In genomic region chr10:84060492-84061218, GRCm38 (mm10) we compare ENCODE assay signal across 9 mouse cellular contexts.
DNase-seq lines count a peak whose midpoint lies in the region; ATAC-seq and TF ChIP-seq lines count a peak whose summit lies in the region.
"Had no signal": no experiment of that assay in that cellular context is flagged by ENCODE, and none has a peak within 500 bp of the region (broad histone marks: within the 10 kb centered on the region; RNA-seq: fewer than 3 reads in every experiment).

No protein-coding gene starts in this region.

- 29% methylated on average over 7 of the region's 7 CpGs for WGBS in embryonic facial prominence, embryonic 10.5 days

- peak overlapping the region; percentile 55 for H3K27ac ChIP-seq in embryonic facial prominence, embryonic 10.5 days (replicated peaks)

- H3K9me3 ChIP-seq in embryonic facial prominence, embryonic 10.5 days = no peaks in the 10 kb centered on the region

- peak; percentile 91 for DNase-seq in brain, embryonic 14.5 days (ENCODE audit: low read depth)
- DNase-seq in embryonic facial prominence, embryonic 10.5 days (ENCODE audit: low spot score) = no peak
- DNase-seq in heart, adult 11 months = peak; percentile 99
- DNase-seq in kidney, adult 11 months = peak; percentile 84
- peak; percentile 73 to 84 for DNase-seq in left cerebral cortex, adult 9 months (ENCODE audit: low spot score in 2 of 2)
- DNase-seq in right cerebral cortex, postnatal 25 days = peak; percentile 50

- H3K4me1 ChIP-seq in embryonic facial prominence, embryonic 10.5 days = peaks cover 45% of the 10 kb centered on the region

- H3K27me3 ChIP-seq in embryonic facial prominence, embryonic 10.5 days (replicated peaks; ENCODE audit: low read depth, poor library complexity, severe bottlenecking) = no peaks in the 10 kb centered on the region

- ATAC-seq in megakaryocyte, adult 5-6 weeks (ENCODE audit: poor library complexity, severe bottlenecking) = 0 out of 2 replicates have a peak, but pooled peaks have one; percentile 33
- no peak for ATAC-seq in monocyte, adult 5-6 weeks (replicated peaks; ENCODE audit: insufficient number of reproducible peaks, low FRiP score, low TSS enrichment, poor library complexity, severe bottlenecking)

- no peak overlapping the region for H3K4me3 ChIP-seq in embryonic facial prominence, embryonic 10.5 days
- H3K4me3 ChIP-seq: erythroblast, embryonic 14.5 days had no signal

- TF ChIP-seq POLR2A in brain, embryonic 14.5 days (IDR thresholded peaks at IDR 0.05; ENCODE audit: borderline replicate concordance, extremely low read depth, insufficient read depth, insufficient read length, poor library complexity, severe bottlenecking) = no peak

- no peak for TF ChIP-seq CTCF in brain, embryonic 14.5 days (IDR thresholded peaks at IDR 0.05; ENCODE audit: borderline replicate concordance, extremely low read depth, insufficient read depth, insufficient read length)

- H3K36me3 ChIP-seq in embryonic facial prominence, embryonic 10.5 days (replicated peaks) = no peaks in the 10 kb centered on the region
